Mouse (Mus musculus): Measurements from ENCODE around the gene Slc35b1. TPM values are rescaled to one million over a fixed set of nuclear protein-coding genes. Genes with fewer than 3 reads are reported as not detected.
A peak's percentile ranks its signal among the peaks of the same experiment; 100 is the strongest.
"Not testable (repeated sequence)": the region's sequence is repeated elsewhere in the genome, so short reads cannot be mapped to it uniquely, and the experiment has no call there.

The Slc35b1 gene
- polyA plus RNA-seq, 1 experiment from 2014 or later = 102 TPM

DNA sequence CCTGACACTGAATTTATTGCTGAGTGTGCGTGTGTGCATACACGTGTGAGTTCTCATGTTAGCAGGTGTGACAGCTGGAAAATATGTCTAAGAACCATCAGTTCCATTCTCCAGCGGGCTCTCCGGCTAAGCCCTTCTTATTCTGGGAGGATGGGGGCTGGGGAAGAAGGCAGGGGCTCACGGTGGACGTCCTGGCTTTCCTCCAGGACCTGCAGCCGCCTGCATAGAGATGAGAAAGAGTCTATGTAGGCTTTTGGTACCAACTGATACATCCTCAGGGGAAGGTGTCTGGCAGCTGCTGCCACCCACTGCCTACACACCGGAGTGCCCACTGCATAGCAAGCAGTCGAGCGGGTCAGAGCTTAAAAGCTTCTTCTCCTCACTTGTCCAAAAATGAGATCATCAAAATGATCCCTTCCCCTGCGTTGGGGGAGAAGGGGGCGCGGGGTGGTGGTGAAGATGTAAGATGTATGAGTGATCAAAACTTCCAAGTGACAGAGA, 15.1 kb downstream of the Slc35b1 start:
- Histone ChIP-seq H3K27me3 (peaks cover 3% of the 10 kb centered on the region; the same call in 1 of the 2 replicates), H3K4me2 (no peak overlapping the region), H3K27ac (no peak overlapping the region), H3K4me3 (no peak overlapping the region), H3K36me3 (no peaks in the 10 kb centered on the region), H3K9ac (no peak overlapping the region), H3K4me1 (peaks cover 13% of the 10 kb centered on the region; the same call in 1 of the 2 replicates), H3K9me3 (no peaks in the 10 kb centered on the region)
- no peak for ATAC-seq (ENCODE audit: insufficient number of reproducible peaks, low FRiP score, low TSS enrichment, low read depth)
- WGBS = 70% methylated on average over 13 of the region's 13 CpGs

DNA sequence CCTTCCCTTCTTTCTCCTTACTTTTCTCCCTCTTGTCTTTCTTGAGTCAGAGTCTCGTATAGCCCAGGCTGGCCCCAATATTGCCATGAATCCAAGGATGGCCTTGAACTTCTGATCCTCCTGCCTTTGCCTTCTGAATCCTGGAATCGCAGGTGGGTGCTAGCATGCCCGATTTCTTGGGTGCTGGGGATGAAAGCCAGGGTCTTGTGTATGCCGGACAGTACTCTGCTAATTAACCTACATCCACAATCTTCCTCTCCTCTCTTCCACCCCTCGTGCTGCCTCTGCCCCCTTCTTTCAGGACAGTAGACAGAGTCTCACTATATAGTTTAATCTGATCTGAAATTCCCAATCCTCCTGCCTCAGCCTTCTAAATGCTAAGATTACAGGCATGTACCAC, 17.1 kb downstream of the Slc35b1 start:
- Histone ChIP-seq H3K27ac (no peak overlapping the region), H3K9me3 (no peaks in the 10 kb centered on the region), H3K36me3 (no peaks in the 10 kb centered on the region), H3K9ac (no peak overlapping the region), H3K4me2 (no peak overlapping the region), H3K4me1 (peaks cover 13% of the 10 kb centered on the region; the same call in 1 of the 2 replicates), H3K27me3 (peaks cover 3% of the 10 kb centered on the region; the same call in 1 of the 2 replicates), H3K4me3 (no peak overlapping the region)
- no peak for ATAC-seq (ENCODE audit: insufficient number of reproducible peaks, low FRiP score, low TSS enrichment, low read depth)
- WGBS = 86% methylated on average over 5 of the region's 5 CpGs

DNA sequence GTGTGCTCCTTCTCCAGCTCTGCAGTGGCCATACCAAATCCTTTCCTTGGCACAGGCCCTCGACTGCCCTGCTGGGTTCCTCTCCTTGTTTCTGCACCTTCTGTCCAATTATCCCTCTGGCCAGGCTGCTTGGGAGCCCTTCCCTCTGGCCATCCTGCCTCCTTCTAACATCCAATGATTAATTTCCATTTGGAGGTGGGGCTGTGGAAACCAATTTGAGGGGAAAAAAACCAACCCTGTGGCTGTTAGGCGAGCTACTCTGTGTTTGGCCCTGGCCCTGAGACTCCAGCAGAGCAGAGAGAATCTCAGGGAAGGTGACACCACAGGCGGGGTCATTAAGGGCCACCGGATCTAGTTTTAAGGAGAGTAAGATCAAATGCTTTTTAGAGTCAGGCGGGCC, 17.7 kb downstream of the Slc35b1 start:
- ATAC-seq (ENCODE audit: insufficient number of reproducible peaks, low FRiP score, low TSS enrichment, low read depth) = no peak
- H3K4me2 ChIP-seq = no peak overlapping the region
- 19% methylated on average over 5 of the region's 5 CpGs for WGBS
- H3K36me3 ChIP-seq = no peaks in the 10 kb centered on the region
- H3K9ac ChIP-seq = no peak overlapping the region
- peaks cover 3% of the 10 kb centered on the region; the same call in 1 of the 2 replicates for H3K27me3 ChIP-seq
- no peaks in the 10 kb centered on the region for H3K9me3 ChIP-seq
- H3K4me3 ChIP-seq = no peak overlapping the region
- H3K4me1 ChIP-seq = peaks cover 13% of the 10 kb centered on the region; the same call in 1 of the 2 replicates
- no peak overlapping the region for H3K27ac ChIP-seq

DNA sequence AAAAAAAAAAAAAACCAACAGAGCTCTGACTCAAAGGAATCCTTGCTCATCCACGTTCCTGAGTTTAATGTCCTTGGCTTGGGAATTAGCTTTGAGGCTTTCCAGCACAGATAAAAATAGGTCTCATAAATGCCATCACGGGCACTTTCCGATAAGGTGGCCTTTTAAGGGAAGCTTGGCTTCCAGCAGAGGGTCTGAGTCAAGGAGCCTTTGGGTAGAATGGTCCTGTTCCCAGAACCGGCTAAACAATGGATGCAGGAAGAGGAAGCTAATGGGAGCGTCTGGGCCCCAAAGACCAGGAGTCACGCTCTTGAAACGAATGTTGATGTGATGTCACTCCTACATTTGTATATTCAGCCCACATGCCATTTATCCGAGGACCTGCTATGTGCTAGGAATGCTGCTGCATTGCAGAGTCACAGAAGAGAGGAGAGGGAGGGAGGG, 18.2 kb downstream of the Slc35b1 start:
- Histone ChIP-seq H3K27ac (no peak overlapping the region), H3K36me3 (no peaks in the 10 kb centered on the region), H3K4me3 (no peak overlapping the region), H3K9ac (no peak overlapping the region), H3K9me3 (no peaks in the 10 kb centered on the region), H3K4me1 (peaks cover 13% of the 10 kb centered on the region; the same call in 1 of the 2 replicates), H3K4me2 (no peak overlapping the region), H3K27me3 (peaks cover 3% of the 10 kb centered on the region; the same call in 1 of the 2 replicates)
- 30% methylated on average over 8 of the region's 8 CpGs for WGBS
- no peak for ATAC-seq (ENCODE audit: insufficient number of reproducible peaks, low FRiP score, low TSS enrichment, low read depth)

DNA sequence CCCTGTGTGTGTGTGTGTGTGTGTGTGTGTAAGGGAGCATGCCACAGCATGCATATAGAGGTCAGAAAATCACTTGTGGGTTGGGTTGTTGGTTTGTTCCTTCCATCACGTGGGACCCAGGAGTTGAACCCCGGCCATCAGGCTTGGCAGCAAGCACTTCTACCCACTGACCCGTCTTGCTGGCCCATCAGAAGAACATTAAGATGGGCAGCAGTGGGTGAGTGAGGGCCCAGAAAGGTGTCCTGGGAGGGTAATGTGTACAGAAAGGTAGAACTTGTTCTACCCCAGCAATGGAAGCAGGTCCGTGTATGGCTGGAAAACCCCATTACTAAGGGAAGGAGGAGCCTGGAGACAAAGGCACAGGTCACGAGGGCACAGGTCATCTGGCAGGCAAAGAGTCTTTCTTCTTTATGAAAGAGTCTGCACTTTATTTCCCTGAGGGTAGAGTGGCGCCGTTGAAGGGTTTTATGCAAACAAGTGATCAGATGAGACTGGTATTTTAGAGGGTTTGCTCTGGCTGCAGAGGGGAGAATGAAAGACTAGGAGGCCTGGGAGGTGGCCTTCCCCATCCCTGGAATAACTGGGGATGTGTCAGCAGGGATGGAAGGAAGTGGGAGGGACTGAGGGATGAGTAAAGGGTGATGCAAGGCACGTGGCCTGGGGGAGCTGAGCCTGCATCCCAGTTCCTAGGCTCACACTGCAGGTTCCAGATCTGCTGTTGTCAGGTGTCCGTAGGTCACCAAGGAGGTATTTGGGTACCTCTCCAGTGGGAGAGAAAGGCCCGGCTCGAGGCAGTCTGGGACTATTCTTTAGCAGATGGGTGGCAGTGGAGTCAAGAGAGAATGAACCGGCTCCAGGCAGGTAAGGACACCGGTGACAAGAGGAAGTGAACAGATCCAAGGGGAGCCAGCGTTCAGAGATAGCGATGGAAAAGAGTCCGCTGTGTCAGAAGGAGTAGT, 19.2 kb downstream of the Slc35b1 start:
- no peak overlapping the region for H3K4me2 ChIP-seq
- no peaks in the 10 kb centered on the region for H3K36me3 ChIP-seq
- peaks cover 3% of the 10 kb centered on the region; the same call in 1 of the 2 replicates for H3K27me3 ChIP-seq
- no peak overlapping the region for H3K9ac ChIP-seq
- H3K9me3 ChIP-seq = no peaks in the 10 kb centered on the region
- 71% methylated on average over 16 of the region's 16 CpGs for WGBS
- peaks cover 6% of the 10 kb centered on the region; the same call in 1 of the 2 replicates for H3K4me1 ChIP-seq
- no peak overlapping the region for H3K27ac ChIP-seq
- no peak overlapping the region for H3K4me3 ChIP-seq
- ATAC-seq (ENCODE audit: insufficient number of reproducible peaks, low FRiP score, low TSS enrichment, low read depth) = no peak

DNA sequence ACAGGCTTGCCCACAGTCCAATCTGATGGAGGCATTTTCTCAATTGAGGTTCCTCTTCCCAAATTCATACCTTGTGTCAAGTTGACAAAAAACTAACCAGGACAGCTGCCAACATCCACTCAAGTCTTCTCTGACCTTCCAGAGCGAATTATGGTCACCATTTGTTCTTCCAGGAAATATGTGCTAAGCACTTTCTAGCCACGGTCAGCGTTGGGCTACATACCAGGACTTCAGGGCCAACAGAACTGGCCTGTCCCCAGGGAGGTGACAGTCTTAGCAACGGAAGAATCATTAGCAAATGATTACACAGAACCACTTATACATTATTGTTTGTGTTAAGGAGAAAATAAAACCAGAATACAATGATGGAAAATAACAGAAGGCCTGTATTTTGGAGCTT, 21.3 kb downstream of the Slc35b1 start:
- no peak for ATAC-seq (ENCODE audit: insufficient number of reproducible peaks, low FRiP score, low TSS enrichment, low read depth)
- Histone ChIP-seq H3K9ac (no peak overlapping the region), H3K4me1 (peaks cover 6% of the 10 kb centered on the region; the same call in 1 of the 2 replicates), H3K4me3 (no peak overlapping the region), H3K27ac (no peak overlapping the region), H3K36me3 (no peaks in the 10 kb centered on the region), H3K9me3 (no peaks in the 10 kb centered on the region), H3K27me3 (no peaks in the 10 kb centered on the region), H3K4me2 (no peak overlapping the region)
- WGBS = 74% methylated on average over 4 of the region's 4 CpGs

DNA sequence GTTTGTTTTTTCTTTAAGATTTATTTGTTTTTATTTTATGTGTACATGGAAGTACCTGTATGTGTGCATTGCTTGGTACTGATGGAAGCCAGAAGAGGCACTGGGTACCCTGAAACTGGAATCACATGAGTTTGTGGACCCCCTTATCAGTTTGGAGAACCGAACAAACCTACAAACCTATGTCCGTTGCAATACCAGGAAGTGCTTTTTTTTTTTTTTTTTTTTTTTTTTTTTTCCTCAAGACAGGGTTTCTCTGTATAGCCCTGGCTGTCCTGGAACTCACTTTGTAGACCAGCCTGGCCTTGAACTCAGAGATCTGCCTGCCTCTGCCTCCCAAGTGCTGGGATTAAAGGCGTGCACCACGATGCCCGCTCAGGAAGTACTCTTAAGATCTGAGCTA, 21.9 kb downstream of the Slc35b1 start:
- H3K9me3 ChIP-seq; H3K9ac ChIP-seq; ATAC-seq (ENCODE audit: insufficient number of reproducible peaks, low FRiP score, low TSS enrichment, low read depth); H3K27ac ChIP-seq; H3K27me3 ChIP-seq; H3K4me2 ChIP-seq; H3K4me3 ChIP-seq; H3K36me3 ChIP-seq; H3K4me1 ChIP-seq: not testable (repeated sequence)
- 88% methylated on average over 5 of the region's 5 CpGs for WGBS

DNA sequence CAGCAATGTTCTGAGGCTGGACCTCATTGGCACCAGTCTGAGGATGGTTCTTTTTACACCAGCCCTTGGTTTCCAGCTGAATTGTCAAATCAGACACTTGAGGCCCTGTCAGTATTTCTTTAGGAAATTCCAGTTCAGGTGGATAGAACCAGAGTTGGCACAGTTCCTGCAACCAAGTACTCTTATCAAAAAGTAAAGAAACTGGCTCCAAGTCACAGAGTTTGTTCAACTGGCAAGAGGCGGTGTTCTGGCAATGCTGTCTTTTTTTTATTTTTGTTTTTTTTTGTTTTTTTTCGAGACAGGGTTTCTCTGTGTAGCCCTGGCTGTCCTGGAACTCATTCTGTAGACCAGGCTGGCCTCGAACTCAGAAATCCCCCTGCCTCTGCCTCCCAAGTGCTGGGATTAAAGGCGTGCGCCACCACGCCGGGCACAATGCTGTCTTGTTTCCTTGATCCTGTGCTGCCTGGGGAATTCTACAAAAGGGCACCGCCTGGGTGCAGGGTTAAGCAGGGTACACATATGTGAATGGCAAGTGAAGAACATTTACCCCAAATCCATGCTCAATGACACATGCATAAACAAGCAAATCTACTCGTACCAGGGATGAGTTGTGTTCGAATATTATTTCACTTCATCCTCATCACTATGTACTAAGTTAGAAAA, 25.1 kb downstream of the Slc35b1 start:
- no peaks in the 10 kb centered on the region for H3K9me3 ChIP-seq
- no peak overlapping the region for H3K4me2 ChIP-seq
- WGBS = 88% methylated on average over 10 of the region's 10 CpGs
- no peak overlapping the region for H3K9ac ChIP-seq
- H3K27ac ChIP-seq = no peak overlapping the region
- no peak for ATAC-seq (ENCODE audit: insufficient number of reproducible peaks, low FRiP score, low TSS enrichment, low read depth)
- peaks cover 5% of the 10 kb centered on the region; the same call in 1 of the 2 replicates for H3K4me1 ChIP-seq
- no peaks in the 10 kb centered on the region for H3K36me3 ChIP-seq
- 0 out of 2 replicates have a peak, but pooled peaks cover 2% of the 10 kb centered on the region for H3K27me3 ChIP-seq
- H3K4me3 ChIP-seq = no peak overlapping the region

DNA sequence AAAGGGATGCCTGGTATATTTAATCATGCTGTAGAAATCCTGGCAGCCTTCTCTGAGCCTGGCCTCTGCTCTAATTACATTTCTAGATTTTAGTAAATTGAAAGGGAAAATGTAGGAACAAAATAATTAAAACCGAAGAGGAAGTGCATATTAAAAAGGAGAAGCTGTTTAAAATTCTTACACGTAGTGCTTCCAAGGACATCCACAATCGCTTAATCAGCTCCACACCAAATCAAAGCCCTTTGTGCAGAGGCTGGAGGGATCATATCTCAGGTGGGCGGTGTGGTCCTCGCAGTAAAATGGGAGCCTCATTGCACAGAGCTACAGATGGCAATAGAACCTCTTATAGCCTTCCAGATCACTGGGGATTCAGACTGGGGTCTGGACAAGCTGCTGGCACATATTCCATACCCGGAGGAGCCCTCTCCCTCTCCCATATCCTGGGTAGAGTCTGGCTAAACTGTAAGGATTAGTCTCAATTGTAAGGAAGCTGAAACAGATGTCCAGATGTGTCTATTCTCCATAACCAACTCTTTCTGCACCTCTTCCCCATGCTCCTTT, 27.0 kb downstream of the Slc35b1 start:
- 47% methylated on average over 6 of the region's 6 CpGs for WGBS
- no peak for ATAC-seq (ENCODE audit: insufficient number of reproducible peaks, low FRiP score, low TSS enrichment, low read depth)
- Histone ChIP-seq H3K4me1 (peaks cover 16% of the 10 kb centered on the region), H3K27me3 (0 out of 2 replicates have a peak, but pooled peaks cover 2% of the 10 kb centered on the region), H3K27ac (no peak overlapping the region), H3K9me3 (no peaks in the 10 kb centered on the region), H3K4me2 (no peak overlapping the region), H3K4me3 (no peak overlapping the region), H3K9ac (no peak overlapping the region), H3K36me3 (no peaks in the 10 kb centered on the region)

DNA sequence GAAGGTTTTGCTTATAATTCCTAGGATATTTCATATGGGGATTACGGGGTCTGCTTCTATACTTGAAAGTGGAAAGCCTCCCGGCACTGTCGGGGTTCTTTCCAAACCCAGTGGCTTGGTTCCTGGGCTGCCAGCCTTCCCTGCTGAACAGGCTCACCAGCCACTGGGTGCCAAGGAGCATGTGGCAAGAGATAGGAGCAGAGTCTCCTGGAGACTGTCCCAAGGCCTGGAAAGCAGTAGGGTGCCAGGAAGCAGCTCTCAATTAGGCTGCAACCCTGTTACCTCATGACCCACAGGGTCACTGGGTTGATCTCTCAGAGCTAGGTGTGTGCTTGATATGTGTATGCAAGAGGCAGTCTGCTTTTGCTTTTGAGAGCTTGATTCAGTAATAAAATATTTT, 28.1 kb downstream of the Slc35b1 start:
- 0 out of 2 replicates have a peak, but pooled peaks cover 2% of the 10 kb centered on the region for H3K27me3 ChIP-seq
- no peak overlapping the region for H3K4me2 ChIP-seq
- H3K9me3 ChIP-seq = no peaks in the 10 kb centered on the region
- H3K36me3 ChIP-seq = no peaks in the 10 kb centered on the region
- no peak overlapping the region for H3K9ac ChIP-seq
- WGBS = 74% methylated on average over 3 of the region's 3 CpGs
- H3K4me3 ChIP-seq = no peak overlapping the region
- ATAC-seq (ENCODE audit: insufficient number of reproducible peaks, low FRiP score, low TSS enrichment, low read depth) = no peak
- peaks cover 16% of the 10 kb centered on the region for H3K4me1 ChIP-seq
- no peak overlapping the region for H3K27ac ChIP-seq

DNA sequence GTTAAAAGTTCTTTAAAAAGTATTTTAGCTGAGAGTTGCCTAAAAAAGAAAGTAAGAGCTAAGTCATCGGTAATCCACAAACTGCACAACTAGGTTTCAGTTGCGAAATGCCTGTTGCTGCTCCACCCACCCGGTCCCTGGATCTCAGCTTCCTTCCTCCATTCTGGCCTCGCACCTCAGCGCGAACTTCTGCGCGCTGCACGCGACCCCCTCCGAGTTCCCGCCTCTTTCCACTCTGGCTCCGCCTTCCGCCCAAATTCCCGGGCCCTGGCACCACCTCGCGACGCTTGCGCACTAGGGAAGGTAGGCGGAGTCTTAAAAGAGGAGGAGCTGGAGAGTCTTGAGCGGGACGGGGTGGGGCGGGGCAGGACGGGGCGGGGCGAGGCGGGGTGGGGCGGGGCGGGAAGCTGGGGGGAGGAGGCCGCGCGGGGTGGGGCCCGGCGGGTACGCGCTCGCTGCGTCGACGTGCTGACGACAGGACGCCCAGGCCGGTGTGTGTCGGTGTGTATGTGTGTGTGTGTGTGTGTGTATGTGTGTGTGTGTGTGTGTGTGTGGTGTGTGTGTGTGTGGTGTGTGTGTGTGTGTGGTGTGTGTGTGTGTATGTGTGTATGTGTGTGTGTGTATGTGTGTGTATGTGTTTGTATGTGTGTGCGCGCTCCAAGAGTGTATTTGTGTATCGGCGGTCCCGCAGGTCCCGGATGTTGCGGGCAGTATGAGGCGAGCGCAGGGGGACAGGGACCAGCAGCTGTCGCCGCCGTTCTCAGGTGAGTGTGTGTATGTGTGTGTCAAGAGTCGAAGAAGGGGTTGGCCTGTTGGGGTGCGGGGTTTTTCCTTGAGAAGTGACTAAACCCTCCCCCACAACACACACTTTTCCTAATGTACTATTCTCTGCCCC, 29.4 kb downstream of the Slc35b1 start, which contains the start of gene Spop:
TSS of gene Spop (plus strand) at position 440 of the 895 bp plus-strand sequence.
- H3K9ac ChIP-seq = peak within 1 kb of the TSS; percentile 45
- H3K4me3 ChIP-seq = peak within 1 kb of the TSS; percentile 70
- H3K4me1 ChIP-seq = peaks cover 16% of the 10 kb centered on the region
- peak within 1 kb of the TSS; percentile 95 for H3K27ac ChIP-seq
- H3K9me3 ChIP-seq = no peaks in the 10 kb centered on the region
- 0 out of 2 replicates have a peak, but pooled peaks cover 2% of the 10 kb centered on the region for H3K27me3 ChIP-seq
- H3K36me3 ChIP-seq = no peaks in the 10 kb centered on the region
- 2% methylated on average over 52 of the region's 58 CpGs for WGBS
- peak; percentile 87 for ATAC-seq (ENCODE audit: insufficient number of reproducible peaks, low FRiP score, low TSS enrichment, low read depth)
- peak within 1 kb of the TSS; percentile 61 for H3K4me2 ChIP-seq
